Mouse (Mus musculus) adipocyte (in vitro differentiated cells): ENCODE measurements around the gene Vmn2r54.
"Not testable (repeated sequence)": the region's sequence is repeated elsewhere in the genome, so short reads cannot be mapped to it uniquely, and the experiment has no call there.

Source experiments
- DNase-seq: peaks from one replicate; pipeline ENCODE4 v3.0.0-alpha.2; 2016; ENCODE audit warnings: low spot score

The Vmn2r54 gene

GRCm38 (mm10) chr7:12640219-12640618, at the start of gene Vmn2r54:
Vmn2r54 (minus strand) TSS chr7:12640319.
- not testable (repeated sequence) for DNase-seq

DNA sequence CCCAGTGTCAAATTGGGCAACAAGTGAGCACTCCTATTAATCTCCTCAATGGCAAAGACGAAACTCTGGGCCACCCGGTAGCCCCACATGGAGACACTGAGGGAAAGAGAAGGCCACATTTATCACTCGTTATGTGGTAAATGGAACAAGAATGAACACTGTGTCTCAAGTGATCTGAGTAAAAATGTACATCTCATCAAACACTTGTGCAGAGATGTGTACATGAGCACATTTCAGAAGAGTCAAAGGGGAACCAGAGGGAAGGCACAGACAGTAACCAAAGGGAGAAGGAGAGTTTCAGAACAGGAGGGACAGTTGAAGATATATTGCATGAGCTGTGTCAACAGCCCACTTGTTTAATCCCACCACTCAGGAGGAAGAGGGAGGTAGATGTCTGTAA, 44.8 kb upstream of the Vmn2r54 start, which contains the start of gene Vmn2r55:
Gene Vmn2r55 (minus strand): TSS at position 101 of the 400 bp plus-strand sequence.
- DNase-seq, result not testable (repeated sequence)

DNA sequence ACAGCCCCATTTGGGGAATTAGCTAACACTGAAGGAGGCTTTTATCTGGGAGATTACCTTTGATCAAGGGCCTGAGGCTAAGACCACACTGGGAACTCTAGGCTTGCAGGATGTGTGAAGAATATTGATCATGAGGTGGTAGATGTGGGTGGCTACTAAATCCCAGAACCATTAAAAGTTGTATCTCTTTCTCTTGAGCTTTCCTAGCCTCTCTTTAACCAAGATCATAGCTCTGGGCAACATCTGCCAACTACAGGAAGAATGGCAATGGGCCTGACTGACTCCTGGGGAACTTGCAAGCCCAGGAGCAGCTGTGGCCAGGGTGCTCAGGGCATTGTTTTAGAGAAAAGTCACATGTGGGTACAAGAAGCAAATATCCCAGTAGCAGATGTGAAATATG, 31.4 kb downstream of the Vmn2r54 start, which contains the start of gene Vmn2r53:
Gene Vmn2r53 (minus strand): TSS at position 101 of the 400 bp plus-strand sequence.
- no peak for DNase-seq
